Mouse (Mus musculus) thymus, adult 18-20 months (tissue): ENCODE results near the gene Rnf39.

Experiments
- DNase-seq, 2 experiments: peaks; one replicate each; pipeline ENCODE4 v3.0.0; 2022; ENCODE audit warnings: mixed read lengths in 2 of 2

The Rnf39 gene

GRCm38 (mm10) chr17:36943691-36944090 lies 973 bp downstream of the Rnf39 start:
- no peak for DNase-seq

DNA sequence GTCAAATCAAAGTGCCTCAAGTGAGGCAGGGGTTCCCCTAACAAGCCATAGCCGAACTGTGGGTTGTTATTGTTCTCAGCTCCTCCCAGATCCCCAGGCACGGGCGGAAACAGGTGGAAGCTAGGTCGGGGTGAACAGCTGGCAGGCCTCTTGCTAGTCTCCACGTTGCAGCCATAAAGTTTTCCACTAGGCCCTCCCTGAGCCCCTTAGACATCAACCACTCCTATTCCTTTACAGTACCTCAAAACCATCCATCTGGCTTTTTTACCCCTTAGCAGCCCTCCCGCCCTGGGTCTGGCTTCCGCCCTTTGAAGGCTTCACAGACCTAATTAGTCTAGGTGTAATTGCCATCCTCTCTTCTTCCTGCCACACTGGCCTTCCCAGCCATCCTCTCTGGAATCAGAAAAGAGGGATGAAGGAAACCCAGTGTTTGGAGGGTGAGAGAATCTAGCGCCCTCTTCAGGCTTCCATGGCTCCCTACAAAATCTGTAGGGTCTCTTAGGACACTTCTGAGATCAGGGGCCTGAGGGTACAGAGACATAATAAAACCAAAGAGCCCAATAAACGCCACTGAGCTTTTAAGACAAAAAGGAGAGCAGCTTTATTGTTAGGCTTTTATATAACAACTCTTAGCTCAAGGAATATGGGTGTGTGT lies 1.5 kb downstream of the Rnf39 start:
- DNase-seq, result peak; percentile 52 to 66

DNA sequence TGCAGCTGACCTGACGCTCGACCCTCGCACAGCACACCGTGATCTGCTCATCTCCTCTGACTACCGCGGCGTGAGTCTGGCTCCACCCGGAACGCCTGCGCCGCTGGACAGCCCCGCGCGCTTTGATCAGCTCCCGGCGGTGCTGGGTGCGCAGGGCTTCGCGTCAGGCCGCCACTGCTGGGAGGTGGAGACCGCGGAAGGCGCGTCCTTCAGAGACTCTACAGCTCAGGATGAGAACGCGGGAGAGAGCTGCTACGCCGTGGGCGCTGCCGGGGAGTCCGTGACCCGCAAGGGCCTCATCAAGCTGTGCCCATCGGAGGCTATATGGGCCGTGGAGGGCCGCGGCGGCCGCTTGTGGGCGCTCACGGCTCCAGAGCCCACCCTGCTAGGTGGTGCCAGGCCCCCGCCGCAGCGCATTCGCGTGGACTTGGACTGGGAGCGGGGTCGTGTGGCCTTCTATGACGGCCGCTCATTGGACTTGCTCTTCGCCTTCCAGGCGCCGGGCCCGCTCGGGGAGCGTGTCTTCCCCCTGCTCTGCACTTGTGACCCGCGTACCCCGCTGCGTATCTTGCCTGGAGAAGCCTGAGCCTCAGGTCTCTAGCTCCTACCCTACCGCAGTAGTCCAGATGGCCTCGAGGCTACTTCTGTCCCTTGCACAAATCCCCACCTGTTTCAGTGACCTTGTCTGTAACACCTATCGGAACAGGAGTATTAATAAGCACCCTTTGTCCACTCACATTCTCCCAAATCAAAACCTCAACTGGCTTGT lies 4.5 kb downstream of the Rnf39 start:
- no peak for DNase-seq

- DNase-seq, result no peak
Observed at GRCm38 (mm10) chr17:36948286-36948685, 5.6 kb downstream of the Rnf39 start.

GRCm38 (mm10) chr17:36949265-36949664 lies 6.5 kb downstream of the Rnf39 start:
- DNase-seq, result no peak

- DNase-seq, result peak; percentile 92 to 96
Observed at GRCm38 (mm10) chr17:36950981-36951947, 8.5 kb downstream of the Rnf39 start, which contains the start of gene Ppp1r11. TSS of gene Ppp1r11 (minus strand) at chr17:36951741.

DNA sequence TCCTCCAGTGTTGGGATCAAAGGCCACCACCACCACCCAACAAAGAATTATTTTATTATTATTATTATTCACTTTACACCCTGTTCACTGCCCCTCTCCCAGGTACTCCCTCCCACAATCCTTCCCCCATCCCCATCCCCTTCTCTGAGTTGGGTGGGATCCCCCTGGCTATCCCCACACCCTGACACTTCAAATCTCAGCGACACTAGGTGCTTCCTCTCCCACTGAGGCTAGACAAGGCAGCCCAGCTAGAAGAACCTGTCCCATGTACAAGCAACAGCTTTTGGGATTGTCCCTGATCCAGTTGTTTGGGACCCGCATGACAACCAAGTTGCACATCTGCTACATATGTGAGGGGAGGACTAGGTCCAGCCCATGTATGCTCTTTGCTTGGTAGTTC lies 9.9 kb downstream of the Rnf39 start:
- DNase-seq, result no peak

DNA sequence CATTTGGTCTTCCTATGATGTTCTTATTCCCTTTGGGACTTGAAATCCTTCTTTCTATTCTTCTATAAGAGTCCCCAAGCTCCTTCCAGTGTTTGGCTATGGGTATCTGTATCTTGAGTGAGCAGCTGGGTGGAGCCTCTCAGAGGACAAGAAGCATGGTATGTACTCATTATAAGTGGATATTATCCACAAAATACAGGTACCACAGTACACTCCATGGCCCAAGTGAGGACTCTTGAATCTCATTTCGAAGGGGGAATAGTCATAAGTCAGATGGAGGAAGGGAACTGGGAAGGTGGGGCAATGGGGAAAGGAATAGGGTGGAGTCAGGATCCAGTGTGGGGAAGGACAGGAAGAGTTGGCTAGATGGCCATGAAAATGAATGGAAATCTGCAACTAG lies 10.3 kb downstream of the Rnf39 start:
- DNase-seq, result no peak

- peak; percentile 79 to 87 for DNase-seq
Observed at GRCm38 (mm10) chr17:36957999-36958743, 15.5 kb downstream of the Rnf39 start, which contains the start of the genes Znrd1 and Znrd1as. TSS of gene Znrd1 (minus strand) at chr17:36958559. TSS of gene Znrd1as (plus strand) at chr17:36958592.

GRCm38 (mm10) chr17:36958884-36959283 lies 16.2 kb downstream of the Rnf39 start:
- no peak for DNase-seq

GRCm38 (mm10) chr17:36961125-36961524 lies 18.4 kb downstream of the Rnf39 start:
- no peak for DNase-seq

DNA sequence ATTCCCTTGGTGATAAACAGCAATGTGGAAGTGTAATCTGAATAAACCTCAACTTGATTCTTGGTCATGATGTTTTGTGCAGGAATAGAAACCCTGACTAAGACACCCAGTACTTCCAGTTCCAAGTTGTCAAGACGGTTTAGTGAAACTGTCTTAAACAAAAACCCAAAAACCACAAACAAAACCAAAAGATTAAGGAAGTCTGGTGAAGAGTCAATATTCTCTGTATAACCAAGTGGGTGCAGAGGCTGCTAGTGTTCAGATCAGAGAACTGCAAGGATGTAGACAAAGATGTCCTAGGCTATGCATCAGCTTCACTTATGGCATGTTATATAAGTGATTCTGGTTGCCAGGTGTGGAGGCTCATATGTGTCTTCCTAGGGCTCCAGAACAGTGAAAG lies 24.2 kb downstream of the Rnf39 start:
- no peak for DNase-seq

DNA sequence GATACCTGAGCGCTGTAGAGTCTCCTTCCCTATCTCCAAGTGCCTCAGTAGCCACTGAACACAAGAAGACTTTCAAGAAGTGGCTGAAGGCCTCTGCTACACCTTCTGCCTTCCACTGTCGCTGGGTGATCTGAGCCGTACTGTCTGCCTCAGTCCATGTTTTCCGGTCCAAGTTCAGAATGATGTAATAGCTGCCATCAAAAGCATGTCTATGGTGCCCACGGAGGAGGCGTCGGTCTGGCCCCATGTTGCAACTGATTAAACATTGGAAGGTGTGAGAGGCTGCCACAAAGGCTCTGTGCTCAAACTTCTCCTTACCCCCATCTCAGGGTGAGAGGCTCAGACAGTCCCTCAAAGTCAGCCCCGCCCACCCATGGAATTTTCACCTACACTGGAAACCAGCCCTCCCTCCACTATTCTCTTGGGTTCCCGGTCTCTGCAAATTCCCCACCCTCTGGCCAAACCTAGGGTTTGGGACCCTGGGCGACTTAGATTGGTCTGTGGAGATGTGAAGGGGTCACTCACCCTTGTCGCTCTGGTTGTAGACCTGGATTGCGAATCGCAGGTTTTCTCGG lies 27.7 kb downstream of the Rnf39 start:
- DNase-seq, result no peak

DNA sequence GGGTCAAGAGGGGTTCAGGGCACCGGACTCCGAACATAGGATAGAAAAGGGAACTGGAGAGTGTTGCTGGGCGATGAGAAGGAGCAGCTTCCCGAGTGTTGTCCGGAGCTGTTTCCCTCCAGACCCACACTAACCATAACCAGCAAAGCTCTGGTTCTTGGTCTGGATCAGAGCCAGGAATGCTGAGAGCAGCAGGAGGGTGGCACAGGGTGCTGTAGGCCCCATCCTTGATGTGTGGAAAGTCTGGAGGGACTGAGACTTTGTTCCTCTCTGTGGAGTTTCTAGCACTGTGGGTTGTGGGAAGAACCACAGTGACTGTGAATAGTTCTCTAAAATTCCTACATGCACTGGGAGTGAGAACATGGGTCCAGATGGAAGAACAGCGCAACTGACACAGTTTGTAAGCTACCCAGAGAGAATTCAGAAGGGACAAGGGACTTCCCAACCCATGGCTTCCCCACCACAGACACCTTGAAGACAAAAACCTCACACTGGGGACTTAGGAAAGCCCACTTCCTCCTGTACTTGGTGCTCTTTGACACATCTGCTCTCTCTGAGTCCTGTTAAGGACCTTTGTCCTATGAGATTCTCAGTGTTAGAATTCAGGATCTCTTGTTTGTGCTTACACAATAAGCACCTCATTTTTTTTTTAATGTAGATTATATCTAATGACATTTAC lies 28.6 kb downstream of the Rnf39 start:
- DNase-seq, result no peak

- DNase-seq, result no peak
Observed at GRCm38 (mm10) chr17:36972791-36973190, 30.1 kb downstream of the Rnf39 start.

GRCm38 (mm10) chr17:36973271-36973787 lies 30.6 kb downstream of the Rnf39 start:
- DNase-seq, result no peak

DNA sequence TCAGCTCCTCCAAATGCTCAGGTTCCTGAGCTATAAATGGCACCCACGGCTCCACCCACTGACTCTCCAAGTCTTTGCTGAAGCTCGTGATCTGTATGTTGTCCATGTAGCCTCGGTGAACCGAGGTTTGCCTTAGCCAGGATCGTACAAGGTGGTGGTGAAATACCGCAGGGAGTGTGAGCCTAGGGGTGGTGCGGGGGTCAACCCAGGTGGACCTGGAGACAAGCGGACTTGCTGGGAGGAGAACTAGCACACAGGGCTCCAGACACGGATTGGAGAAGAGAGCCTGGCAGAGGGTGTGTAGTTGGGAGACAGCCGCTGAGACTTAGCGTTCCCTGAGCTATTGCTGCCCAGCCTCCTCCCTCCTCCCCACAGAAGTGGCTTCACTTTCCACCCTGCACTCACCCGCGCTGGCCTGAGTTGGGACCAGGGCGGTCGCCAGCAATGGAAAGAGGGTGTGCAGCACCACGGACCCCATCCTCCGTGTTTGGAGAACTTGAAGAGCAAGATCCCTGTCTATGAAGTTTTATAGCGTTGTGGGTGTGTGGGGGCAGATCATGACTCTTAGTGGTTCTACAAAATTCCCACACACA lies 38.6 kb downstream of the Rnf39 start, which contains the start of gene 2410137M14Rik:
2410137M14Rik (minus strand) TSS at position 17 of the 593 bp plus-strand sequence.
- no peak for DNase-seq

- no peak for DNase-seq
Observed at GRCm38 (mm10) chr17:36981845-36982244, 39.1 kb downstream of the Rnf39 start.

DNA sequence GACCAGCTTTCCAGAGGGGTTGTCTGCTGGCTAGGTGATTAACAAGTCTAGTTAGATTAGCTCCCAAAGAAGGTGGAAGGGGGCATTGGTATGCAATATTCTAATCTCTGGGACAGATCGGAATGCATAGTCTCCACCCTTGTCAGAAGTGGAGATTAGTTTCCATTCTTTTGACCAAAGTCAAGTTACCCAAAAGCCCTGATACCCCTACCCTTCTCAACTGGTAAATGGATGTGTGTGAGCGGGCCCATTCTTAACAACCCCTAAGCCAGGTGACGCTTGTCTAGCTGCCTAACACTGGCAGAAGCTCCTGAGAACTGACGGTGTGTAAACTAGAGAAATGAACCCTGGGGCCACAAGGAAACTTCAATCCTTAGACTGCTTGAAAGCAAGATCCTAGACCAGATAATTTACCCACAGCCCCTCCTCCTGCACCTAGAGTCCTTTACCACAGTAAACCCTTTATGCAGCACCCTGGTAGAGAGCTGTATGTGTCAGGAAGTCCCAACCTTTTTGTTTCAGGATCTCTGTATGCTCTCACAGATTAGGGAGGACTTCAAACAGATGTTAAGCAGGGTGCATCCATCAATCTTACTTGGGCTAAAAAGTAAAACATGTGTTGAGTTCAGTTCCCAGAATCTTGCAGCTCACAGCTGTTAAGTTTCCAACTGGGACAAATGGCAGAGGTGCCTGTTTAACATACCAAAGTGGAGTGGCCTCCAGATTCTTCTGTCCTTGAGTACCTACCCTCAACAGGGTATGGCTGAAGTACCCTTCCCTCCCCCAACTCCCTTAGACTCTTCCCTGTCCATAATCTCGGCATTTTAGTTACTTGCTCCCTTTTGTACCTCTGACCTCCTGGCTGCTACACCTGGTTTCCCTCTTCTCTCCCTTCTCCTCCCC lies 39.8 kb downstream of the Rnf39 start:
- DNase-seq, result no peak
